Mouse (Mus musculus): ENCODE measurements around the gene Dnm1. TPM values are rescaled to one million over a fixed set of nuclear protein-coding genes. Genes with fewer than 3 reads are reported as not detected.

The Dnm1 gene
- polyA plus RNA-seq, 1 experiment from 2014 or later = 71.2 TPM

GRCm38 (mm10) chr2:32329531-32329930, 23.6 kb downstream of the Dnm1 start:
- Histone ChIP-seq H3K4me2 (ENCODE audit: low read length) (no peak overlapping the region), H3K4me3 (ENCODE audit: low read length) (no peak overlapping the region), H3K27me3 (replicated peaks; ENCODE audit: control insufficient read depth, insufficient read depth, low read length) (no peaks in the 10 kb centered on the region), H3K9ac (ENCODE audit: low read depth, low read length) (no peak overlapping the region), H3K9me3 (ENCODE audit: control insufficient read depth, low read length) (no peaks in the 10 kb centered on the region), H3K36me3 (ENCODE audit: control insufficient read depth, insufficient read depth, low read length) (peaks cover 3% of the 10 kb centered on the region), H3K4me1 (ENCODE audit: control insufficient read depth, insufficient read depth, low read depth, low read length) (no peaks in the 10 kb centered on the region), H3K27ac (ENCODE audit: low read depth, low read length) (no peak overlapping the region)
- WGBS = 55% methylated on average over 6 of the region's 6 CpGs
- ATAC-seq = no peak

- no peaks in the 10 kb centered on the region for H3K27me3 ChIP-seq (replicated peaks; ENCODE audit: control insufficient read depth, insufficient read depth, low read length)
- H3K9me3 ChIP-seq (ENCODE audit: control insufficient read depth, low read length) = no peaks in the 10 kb centered on the region
- 0 out of 2 replicates have a peak, but pooled peaks have one; percentile 4 for ATAC-seq
- no peaks in the 10 kb centered on the region for H3K4me1 ChIP-seq (ENCODE audit: control insufficient read depth, insufficient read depth, low read depth, low read length)
- H3K36me3 ChIP-seq (ENCODE audit: control insufficient read depth, insufficient read depth, low read length) = peaks cover 3% of the 10 kb centered on the region
- H3K9ac ChIP-seq (ENCODE audit: low read depth, low read length) = no peak overlapping the region
- no peak overlapping the region for H3K4me3 ChIP-seq (ENCODE audit: low read length)
- H3K4me2 ChIP-seq (ENCODE audit: low read length) = no peak overlapping the region
- WGBS = 18% methylated on average over 13 of the region's 13 CpGs
- no peak overlapping the region for H3K27ac ChIP-seq (ENCODE audit: low read depth, low read length)
These were observed 24.2 kb downstream of the Dnm1 start for GRCm38 (mm10) chr2:32328911-32329460.

GRCm38 (mm10) chr2:32327200-32327599, 25.9 kb downstream of the Dnm1 start:
- Histone ChIP-seq H3K9ac (ENCODE audit: low read depth, low read length) (no peak overlapping the region), H3K27ac (ENCODE audit: low read depth, low read length) (no peak overlapping the region), H3K4me1 (ENCODE audit: control insufficient read depth, insufficient read depth, low read depth, low read length) (peaks cover 3% of the 10 kb centered on the region), H3K36me3 (ENCODE audit: control insufficient read depth, insufficient read depth, low read length) (no peaks in the 10 kb centered on the region; the same call in 1 of the 2 replicates), H3K9me3 (ENCODE audit: control insufficient read depth, low read length) (no peaks in the 10 kb centered on the region), H3K27me3 (replicated peaks; ENCODE audit: control insufficient read depth, insufficient read depth, low read length) (no peaks in the 10 kb centered on the region), H3K4me3 (ENCODE audit: low read length) (no peak overlapping the region), H3K4me2 (ENCODE audit: low read length) (no peak overlapping the region)
- whole genome bisulfite sequencing = 65% methylated on average over 4 of the region's 4 CpGs
- no peak for ATAC-seq

DNA sequence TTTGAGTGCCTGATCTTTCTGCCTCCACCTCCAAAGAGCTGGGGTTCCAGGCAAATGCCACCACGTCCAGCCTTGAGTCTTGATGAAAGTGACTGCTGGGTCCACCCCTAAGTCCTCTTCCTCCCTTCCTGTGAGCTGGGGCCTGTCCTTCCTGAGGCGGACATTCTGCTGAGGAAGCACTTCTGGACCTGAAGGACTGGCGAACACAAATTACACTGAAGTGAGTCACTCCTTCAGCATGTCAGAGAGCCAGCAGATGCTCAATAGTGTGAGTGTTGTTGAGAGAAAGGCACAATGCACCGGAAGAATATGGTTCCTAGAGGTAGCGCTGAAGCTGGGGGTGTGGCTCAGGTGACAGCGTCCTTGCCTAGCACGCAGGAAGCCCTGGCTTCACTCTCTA, 27.8 kb downstream of the Dnm1 start:
- Histone ChIP-seq H3K4me2 (ENCODE audit: low read length) (no peak overlapping the region), H3K4me3 (ENCODE audit: low read length) (no peak overlapping the region), H3K27me3 (replicated peaks; ENCODE audit: control insufficient read depth, insufficient read depth, low read length) (no peaks in the 10 kb centered on the region; the same call in 1 of the 2 replicates), H3K36me3 (ENCODE audit: control insufficient read depth, insufficient read depth, low read length) (peaks cover 3% of the 10 kb centered on the region; the same call in 1 of the 2 replicates), H3K4me1 (ENCODE audit: control insufficient read depth, insufficient read depth, low read depth, low read length) (peaks cover 5% of the 10 kb centered on the region), H3K9me3 (ENCODE audit: control insufficient read depth, low read length) (no peaks in the 10 kb centered on the region), H3K9ac (ENCODE audit: low read depth, low read length) (no peak overlapping the region), H3K27ac (ENCODE audit: low read depth, low read length) (no peak overlapping the region)
- no peak for ATAC-seq
- WGBS = 67% methylated on average over 7 of the region's 7 CpGs

GRCm38 (mm10) chr2:32324322-32324721, 28.8 kb downstream of the Dnm1 start:
- no peak overlapping the region for H3K9ac ChIP-seq (ENCODE audit: low read depth, low read length)
- WGBS = 61% methylated on average over 4 of the region's 4 CpGs
- peaks cover 5% of the 10 kb centered on the region for H3K4me1 ChIP-seq (ENCODE audit: control insufficient read depth, insufficient read depth, low read depth, low read length)
- H3K27ac ChIP-seq (ENCODE audit: low read depth, low read length) = no peak overlapping the region
- H3K4me2 ChIP-seq (ENCODE audit: low read length) = no peak overlapping the region
- peaks cover 3% of the 10 kb centered on the region; the same call in 1 of the 2 replicates for H3K36me3 ChIP-seq (ENCODE audit: control insufficient read depth, insufficient read depth, low read length)
- ATAC-seq = no peak
- H3K4me3 ChIP-seq (ENCODE audit: low read length) = no peak overlapping the region
- H3K9me3 ChIP-seq (ENCODE audit: control insufficient read depth, low read length) = no peaks in the 10 kb centered on the region
- no peaks in the 10 kb centered on the region; the same call in 1 of the 2 replicates for H3K27me3 ChIP-seq (replicated peaks; ENCODE audit: control insufficient read depth, insufficient read depth, low read length)

- Histone ChIP-seq H3K9me3 (ENCODE audit: control insufficient read depth, low read length) (no peaks in the 10 kb centered on the region), H3K4me1 (ENCODE audit: control insufficient read depth, insufficient read depth, low read depth, low read length) (peaks cover 5% of the 10 kb centered on the region), H3K27me3 (replicated peaks; ENCODE audit: control insufficient read depth, insufficient read depth, low read length) (no peaks in the 10 kb centered on the region; the same call in 1 of the 2 replicates), H3K4me3 (ENCODE audit: low read length) (no peak overlapping the region), H3K4me2 (ENCODE audit: low read length) (peak overlapping the region; percentile 18), H3K9ac (ENCODE audit: low read depth, low read length) (peak overlapping the region; percentile 20; the same call in 1 of the 2 replicates), H3K27ac (ENCODE audit: low read depth, low read length) (peak overlapping the region; percentile 77), H3K36me3 (ENCODE audit: control insufficient read depth, insufficient read depth, low read length) (peaks cover 3% of the 10 kb centered on the region; the same call in 1 of the 2 replicates)
- 43% methylated on average over 7 of the region's 7 CpGs for WGBS
- peak; percentile 78 for ATAC-seq
These were observed 30.1 kb downstream of the Dnm1 start for GRCm38 (mm10) chr2:32322754-32323741.

GRCm38 (mm10) chr2:32321591-32322298, 31.4 kb downstream of the Dnm1 start:
- no peak overlapping the region for H3K4me3 ChIP-seq (ENCODE audit: low read length)
- no peak overlapping the region for H3K9ac ChIP-seq (ENCODE audit: low read depth, low read length)
- no peaks in the 10 kb centered on the region; the same call in 1 of the 2 replicates for H3K27me3 ChIP-seq (replicated peaks; ENCODE audit: control insufficient read depth, insufficient read depth, low read length)
- H3K4me1 ChIP-seq (ENCODE audit: control insufficient read depth, insufficient read depth, low read depth, low read length) = peaks cover 5% of the 10 kb centered on the region
- no peak overlapping the region for H3K4me2 ChIP-seq (ENCODE audit: low read length)
- peak overlapping the region; percentile 77 for H3K27ac ChIP-seq (ENCODE audit: low read depth, low read length)
- no peaks in the 10 kb centered on the region for H3K9me3 ChIP-seq (ENCODE audit: control insufficient read depth, low read length)
- WGBS = 70% methylated on average over 9 of the region's 9 CpGs
- ATAC-seq = no peak
- peaks cover 3% of the 10 kb centered on the region; the same call in 1 of the 2 replicates for H3K36me3 ChIP-seq (ENCODE audit: control insufficient read depth, insufficient read depth, low read length)

- Histone ChIP-seq H3K36me3 (ENCODE audit: control insufficient read depth, insufficient read depth, low read length) (peaks cover 5% of the 10 kb centered on the region; the same call in 1 of the 2 replicates), H3K9ac (ENCODE audit: low read depth, low read length) (no peak overlapping the region), H3K4me3 (ENCODE audit: low read length) (no peak overlapping the region), H3K4me1 (ENCODE audit: control insufficient read depth, insufficient read depth, low read depth, low read length) (peaks cover 5% of the 10 kb centered on the region), H3K9me3 (ENCODE audit: control insufficient read depth, low read length) (no peaks in the 10 kb centered on the region), H3K27ac (ENCODE audit: low read depth, low read length) (no peak overlapping the region), H3K27me3 (replicated peaks; ENCODE audit: control insufficient read depth, insufficient read depth, low read length) (no peaks in the 10 kb centered on the region; the same call in 1 of the 2 replicates), H3K4me2 (ENCODE audit: low read length) (no peak overlapping the region)
- WGBS = 72% methylated on average over 11 of the region's 11 CpGs
- no peak for ATAC-seq
These were observed 32.4 kb downstream of the Dnm1 start for GRCm38 (mm10) chr2:32320721-32321120.
